Mouse (Mus musculus) gastrocnemius, postnatal 14 days (tissue): ENCODE results near the gene Plaur. TPM values are rescaled to one million over a fixed set of nuclear protein-coding genes. Genes with fewer than 3 reads are reported as not detected.
A peak's percentile ranks its signal among the peaks of the same experiment; 100 is the strongest.

Experiments used
- DNase-seq: peaks from one replicate; pipeline ENCODE4 v3.0.0; 2021; ENCODE audit warnings: mixed read lengths
- intact Hi-C: fragments of 180-260 bp; cut with DNase I; formaldehyde crosslinking; loops from one replicate; pipeline ENCODE4 v1.15.1; 2025; ENCODE audit warnings: low total_unique reads
- total RNA-seq, 2 experiments: library from RNA; stranded (reverse); gene quantifications; 2 replicates each; pipeline ENCODE4 v1.2.3; 2021

The Plaur gene
- total RNA-seq, 2 experiments from 2014 or later = 0.84 to 1.2 TPM

DNA sequence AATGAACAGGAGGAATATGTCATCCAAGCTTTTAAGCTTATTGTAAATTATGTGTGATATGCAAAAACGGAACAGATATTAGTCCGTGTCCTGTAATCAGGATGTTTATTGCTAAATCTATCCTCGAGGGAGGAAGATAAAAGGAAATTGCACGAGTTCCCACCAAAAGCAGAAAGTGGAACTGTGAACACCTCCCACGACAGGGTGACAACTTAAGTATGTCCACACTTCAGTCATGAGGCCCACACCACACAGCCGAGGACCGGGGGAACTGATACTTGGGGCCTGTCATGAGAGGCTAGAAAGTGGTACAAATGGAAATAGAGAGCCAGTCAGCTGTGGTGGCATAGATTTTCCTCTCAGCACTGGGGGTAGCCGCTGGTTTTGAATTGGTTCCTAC is 20.0 kb upstream of the Plaur start:
- intact Hi-C loops = no loop called here
- DNase-seq = no peak

- DNase-seq = no peak
- intact Hi-C loops = no loop called here
These were observed 16.9 kb upstream of the Plaur start for GRCm38 (mm10) chr7:24445266-24445926.

GRCm38 (mm10) chr7:24446697-24447340 is 15.5 kb upstream of the Plaur start:
- intact Hi-C loops = no loop called here
- DNase-seq = no peak

DNA sequence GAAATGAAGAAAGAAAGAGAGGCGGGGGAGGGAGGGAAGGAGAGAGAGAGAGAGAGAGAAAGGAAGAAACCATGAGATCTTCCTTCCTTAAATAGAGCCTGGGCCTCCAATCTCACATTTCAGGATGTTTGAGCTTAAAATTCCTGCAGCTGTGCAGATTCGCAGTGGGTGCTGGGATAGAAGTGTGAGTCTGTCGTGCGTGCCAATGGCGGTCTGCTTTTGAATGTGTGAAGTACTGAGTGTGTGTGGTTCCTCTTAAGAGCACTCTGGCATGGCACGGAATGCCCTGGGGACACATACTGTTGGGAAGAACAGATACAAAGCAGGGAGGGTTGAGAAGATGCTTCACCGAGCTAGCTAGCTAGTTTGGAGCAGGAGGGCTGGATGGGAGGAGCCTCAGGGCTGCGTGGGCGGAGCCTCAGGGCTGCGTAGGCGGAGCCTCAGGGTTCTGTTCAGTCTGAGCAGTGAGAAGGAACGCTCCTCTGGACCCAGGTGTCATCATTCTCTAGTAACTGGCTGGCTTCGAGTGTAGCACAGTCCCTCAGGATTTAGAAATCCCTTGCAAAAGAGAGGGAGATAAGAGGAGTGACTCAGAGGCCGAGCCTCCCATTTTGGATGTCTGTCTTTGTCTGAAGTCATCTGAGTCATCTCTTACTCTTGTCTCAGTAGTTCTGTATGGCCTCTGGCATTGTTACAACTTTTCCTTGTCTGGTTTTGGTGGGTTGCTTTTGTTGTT is 13.3 kb upstream of the Plaur start:
- DNase-seq = no peak
- intact Hi-C loops = no loop called here

DNA sequence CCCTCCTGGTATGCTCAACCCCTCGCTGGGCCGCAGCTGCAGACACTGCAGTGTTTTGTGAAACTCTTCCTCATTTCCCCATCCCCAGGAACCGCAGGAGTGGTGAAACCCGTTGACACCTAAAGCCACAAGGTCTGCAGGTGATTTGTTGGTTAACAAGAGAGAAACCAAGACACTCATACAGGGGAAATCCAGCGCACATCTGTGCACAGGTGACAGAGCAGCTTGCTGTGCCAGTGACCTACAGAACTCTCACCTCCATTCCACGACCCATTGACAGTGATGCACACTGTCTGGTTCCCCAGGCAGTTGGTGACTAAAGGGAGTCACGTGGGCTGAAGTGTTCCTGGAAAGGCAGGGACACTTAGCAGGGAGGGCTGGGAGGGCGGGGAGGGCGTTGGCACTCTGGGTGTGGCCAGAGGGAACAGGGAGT is 11.7 kb upstream of the Plaur start:
- no peak for DNase-seq
- intact Hi-C loops = no loop called here

DNA sequence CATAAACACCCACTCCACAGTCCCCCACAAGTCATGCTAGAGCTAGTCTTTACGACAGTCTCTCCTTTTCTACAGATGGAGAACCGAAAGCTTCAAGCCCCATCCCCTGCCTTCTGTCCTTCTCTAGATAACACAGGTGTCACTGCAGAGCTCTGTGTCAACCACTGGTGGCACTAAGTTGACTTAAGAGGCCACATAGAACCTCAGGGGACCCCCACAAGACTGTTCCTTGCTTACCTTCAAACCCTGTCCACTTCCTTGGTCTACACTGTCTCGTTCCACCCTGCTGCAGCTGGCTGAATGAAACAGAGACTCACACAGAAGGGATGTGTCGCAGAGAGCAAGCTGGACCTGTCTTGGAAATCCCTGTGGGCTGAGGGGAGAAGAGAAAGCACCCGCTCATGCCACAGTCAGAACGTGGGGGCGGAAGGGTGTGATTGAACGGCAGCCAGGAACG is 10.4 kb upstream of the Plaur start, which contains the start of gene Irgc1:
Gene Irgc1, minus strand, starts transcription at position 443 of the 457 bp plus-strand sequence.
- no peak for DNase-seq
- intact Hi-C loops = no loop called here

DNA sequence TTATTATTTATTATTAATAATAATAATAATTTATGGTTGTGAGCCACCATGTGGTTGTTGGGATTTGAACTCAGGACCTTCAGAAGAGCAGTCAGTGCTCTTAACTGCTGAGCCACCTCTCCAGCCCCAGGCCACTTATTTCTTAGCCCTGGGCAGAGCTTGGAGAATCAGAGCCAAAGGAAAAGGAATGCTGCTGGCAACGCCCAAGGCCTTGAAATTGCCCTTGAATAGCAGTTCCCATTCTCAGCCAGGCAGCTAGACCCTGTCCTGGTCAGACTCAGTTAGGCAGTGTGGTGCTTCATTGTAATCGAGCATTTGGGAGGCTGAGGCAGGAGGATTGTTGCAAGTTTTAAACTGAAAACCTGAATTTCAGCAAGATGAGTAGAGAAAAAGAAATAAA is 8.1 kb upstream of the Plaur start:
- intact Hi-C loops = no loop called here

DNA sequence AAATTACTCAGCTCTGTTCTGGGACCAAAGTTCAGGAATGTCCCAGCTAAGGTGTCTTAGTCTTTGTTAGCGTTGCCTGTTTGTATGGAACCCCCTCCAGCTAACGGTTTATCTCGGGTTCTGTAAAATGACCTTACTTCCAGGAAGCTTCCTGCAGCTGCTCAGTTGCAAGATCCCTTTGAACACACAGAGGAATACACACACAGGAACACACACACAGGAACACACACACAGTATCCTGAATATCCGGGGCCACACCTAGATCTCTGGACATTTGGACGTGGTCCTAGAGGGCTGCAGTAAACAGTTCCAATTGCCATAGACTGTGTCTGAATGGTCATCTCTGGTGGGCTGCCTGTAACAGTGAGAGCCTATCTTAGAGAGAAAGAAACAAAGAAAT is 6.6 kb upstream of the Plaur start:
- no peak for DNase-seq
- intact Hi-C loops = no loop called here

More for the DNA sequence above, 8.1 kb upstream of the Plaur start:
- no peak for DNase-seq

- no peak for DNase-seq
- intact Hi-C loops = no loop called here
These were observed 4.4 kb upstream of the Plaur start for GRCm38 (mm10) chr7:24457726-24458370.

GRCm38 (mm10) chr7:24459440-24459839 is 2.8 kb upstream of the Plaur start:
- no peak for DNase-seq
- intact Hi-C loops = no loop called here

GRCm38 (mm10) chr7:24459843-24460242 is 2.4 kb upstream of the Plaur start:
- intact Hi-C loops = no loop called here
- peak; percentile 33 for DNase-seq

DNA sequence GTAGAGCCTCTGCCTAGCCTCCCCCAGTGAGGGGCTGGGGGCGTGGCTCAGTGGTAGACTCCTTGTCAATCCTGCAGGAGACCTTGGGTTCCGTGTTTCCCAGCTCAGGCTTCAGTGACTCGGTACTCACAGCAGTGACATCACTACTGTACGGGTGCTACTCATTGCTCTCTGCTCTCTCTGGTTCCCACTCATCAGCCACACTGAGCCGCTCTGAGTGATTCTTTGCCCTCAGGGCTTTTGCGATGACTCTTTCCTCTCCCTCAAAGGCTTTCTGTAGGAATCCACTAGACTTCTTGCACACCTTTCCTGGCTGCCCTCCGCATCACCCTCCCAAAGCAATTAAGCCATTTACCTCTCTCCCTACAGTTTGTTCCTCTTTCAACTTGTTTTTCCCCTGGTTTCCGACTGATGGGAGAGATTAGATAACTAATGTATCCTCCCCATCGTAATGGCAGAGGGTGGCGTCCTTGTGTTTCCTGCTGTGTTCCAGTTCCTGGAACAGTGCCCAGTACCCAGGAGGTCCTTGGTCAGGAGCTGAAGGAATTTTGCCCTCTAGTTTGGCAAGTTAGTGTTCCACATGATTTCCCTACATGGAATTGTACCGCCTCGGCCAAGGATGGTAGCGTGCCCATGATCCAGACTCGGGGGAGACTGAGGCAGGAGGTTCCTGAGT is 770 bp upstream of the Plaur start:
- intact Hi-C loops = no loop called here
- no peak for DNase-seq

DNA sequence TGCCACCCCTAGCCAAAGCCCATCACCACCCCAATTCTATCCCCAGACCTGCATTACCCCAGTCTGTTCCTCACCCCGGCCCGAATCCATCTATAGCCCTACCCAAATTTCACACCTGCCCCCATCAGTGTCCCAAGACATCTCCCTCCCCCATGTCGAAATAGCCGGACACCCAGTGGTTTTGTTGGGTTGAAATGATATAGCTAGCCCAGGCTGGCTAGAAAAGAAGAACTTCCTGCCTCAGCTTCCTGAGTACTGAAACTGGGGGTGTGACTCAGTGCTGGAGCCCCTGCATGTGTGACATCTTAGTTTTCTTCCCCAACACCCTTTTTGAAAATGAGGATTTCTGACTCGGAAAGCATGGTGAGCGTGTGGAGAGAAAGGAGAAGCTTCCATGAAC is 4.6 kb downstream of the Plaur start:
- intact Hi-C loops = no loop called here
- no peak for DNase-seq

GRCm38 (mm10) chr7:24467886-24468285 is 5.6 kb downstream of the Plaur start:
- intact Hi-C loops = no loop called here
- no peak for DNase-seq

- intact Hi-C loops = no loop called here
- DNase-seq = no peak
These were observed 6.8 kb downstream of the Plaur start for GRCm38 (mm10) chr7:24469126-24469525.

DNA sequence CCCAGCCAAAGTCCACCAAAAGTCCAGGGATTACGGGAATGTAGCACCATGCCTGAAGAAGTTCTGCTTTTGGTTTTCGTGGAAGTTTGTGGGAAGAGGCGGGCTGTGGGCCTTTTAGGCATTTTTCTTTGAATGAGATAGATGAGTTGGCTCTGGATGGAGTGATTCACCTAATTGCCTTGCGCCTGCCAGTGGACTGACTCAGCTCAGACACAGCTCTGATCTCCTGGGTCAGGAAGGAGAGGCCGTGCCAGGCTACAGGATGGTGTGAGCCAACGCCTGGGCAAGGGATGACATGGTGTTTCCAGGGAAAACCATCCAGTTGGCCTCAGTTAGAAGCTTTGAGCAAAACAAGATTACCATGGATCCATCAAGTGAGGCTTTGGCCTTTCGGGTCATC is 8.1 kb downstream of the Plaur start:
- intact Hi-C loops = loop anchor here (10.0 kb wide), 1 partner anchor 94 kb away; no protein-coding TSS in a partner anchor
- peak; percentile 40 for DNase-seq

GRCm38 (mm10) chr7:24472442-24472841 is 10.2 kb downstream of the Plaur start:
- intact Hi-C loops = loop anchor here (10.0 kb wide), 1 partner anchor 92 kb away; no protein-coding TSS in a partner anchor
- DNase-seq = no peak

GRCm38 (mm10) chr7:24472937-24473336 is 10.7 kb downstream of the Plaur start:
- intact Hi-C loops = loop anchor here (10.0 kb wide), 1 partner anchor 92 kb away; no protein-coding TSS in a partner anchor
- no peak for DNase-seq

DNA sequence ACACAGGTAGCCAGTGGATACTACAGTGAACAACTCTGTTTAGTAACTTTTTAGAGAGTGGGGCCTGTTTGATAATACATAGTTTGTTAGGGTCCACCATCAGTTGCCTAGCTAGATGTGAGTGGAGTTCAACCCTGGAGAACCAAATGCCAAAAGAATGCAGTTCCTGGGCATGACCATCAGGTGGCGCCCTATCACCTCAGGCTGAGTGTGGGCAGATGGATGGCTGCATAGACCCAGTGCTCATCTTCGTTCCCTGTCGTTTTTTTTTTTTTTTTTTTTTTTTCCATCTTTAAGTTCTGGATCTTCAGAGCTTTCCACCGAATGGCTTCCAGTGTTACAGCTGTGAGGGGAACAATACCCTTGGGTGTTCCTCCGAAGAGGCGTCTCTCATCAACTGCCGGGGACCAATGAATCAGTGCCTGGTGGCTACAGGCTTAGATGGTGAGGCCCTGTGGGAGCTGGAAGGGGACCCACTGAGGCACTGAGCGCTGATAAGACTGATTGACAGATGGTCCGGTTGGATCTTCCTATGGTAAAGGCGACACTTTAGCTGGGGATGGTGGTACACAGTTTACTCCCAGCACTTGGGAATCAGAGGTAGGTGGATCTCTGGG is 11.7 kb downstream of the Plaur start:
- intact Hi-C loops = loop anchor here (10.0 kb wide), 1 partner anchor 91 kb away; no protein-coding TSS in a partner anchor

More for the DNA sequence above, 11.7 kb downstream of the Plaur start:
- DNase-seq = peak; percentile 64
